Mouse (Mus musculus): Measurements from ENCODE around the gene Astn2.

GRCm38 (mm10) chr4:65489711-65490110, 914.7 kb downstream of the Astn2 start:
- no peak for TF ChIP-seq CTCF (IDR thresholded peaks at IDR 0.05; ENCODE audit: low read depth, low read length)
- no peak for TF ChIP-seq POLR2A (IDR thresholded peaks at IDR 0.05; ENCODE audit: extremely low read depth, insufficient read depth, low read length)

Data from liver, adult 2 months (tissue).